Mouse (Mus musculus) kidney, postnatal 25 days (tissue): Measurements from ENCODE around the gene Rexo5.

Experiments used
- DNase-seq, 2 experiments: peaks; one replicate each; pipeline ENCODE4 v3.0.0; 2021; ENCODE audit warnings: mixed read lengths in 2 of 2

Rexo5 gene

GRCm38 (mm10) chr7:119847396-119847795 is 53.6 kb downstream of the Rexo5 start:
- peak; percentile 20 to 49 for DNase-seq

GRCm38 (mm10) chr7:119849096-119849495 is 55.3 kb downstream of the Rexo5 start:
- peak; percentile 78 to 89 for DNase-seq

GRCm38 (mm10) chr7:119850737-119851136 is 56.9 kb downstream of the Rexo5 start:
- DNase-seq = peak; percentile 54 to 84

- DNase-seq = no peak
These were observed 58.7 kb downstream of the Rexo5 start for GRCm38 (mm10) chr7:119852494-119852893.

- peak in 1 of 2 experiments; percentile 26 for DNase-seq
These were observed 59.4 kb downstream of the Rexo5 start for GRCm38 (mm10) chr7:119853186-119853585.

DNA sequence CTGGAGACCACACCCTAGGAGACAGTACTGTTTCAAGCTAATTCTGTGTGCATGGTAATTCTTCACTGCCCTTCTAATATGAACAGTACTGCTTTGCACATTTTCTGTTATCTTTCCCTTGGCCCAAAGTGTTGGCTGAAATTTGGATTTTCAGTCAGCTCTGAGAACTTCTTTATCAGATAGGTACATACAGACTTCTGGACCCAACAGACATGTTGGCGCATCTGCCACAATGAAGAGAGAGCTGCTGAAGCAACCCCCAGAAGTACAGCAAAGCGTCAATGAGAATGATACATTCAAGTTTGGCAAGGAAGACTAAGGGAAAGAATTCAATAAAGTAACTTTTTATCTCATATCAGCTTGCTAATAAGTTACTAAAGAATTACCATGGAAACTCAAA is 60.6 kb downstream of the Rexo5 start:
- DNase-seq = no peak

DNA sequence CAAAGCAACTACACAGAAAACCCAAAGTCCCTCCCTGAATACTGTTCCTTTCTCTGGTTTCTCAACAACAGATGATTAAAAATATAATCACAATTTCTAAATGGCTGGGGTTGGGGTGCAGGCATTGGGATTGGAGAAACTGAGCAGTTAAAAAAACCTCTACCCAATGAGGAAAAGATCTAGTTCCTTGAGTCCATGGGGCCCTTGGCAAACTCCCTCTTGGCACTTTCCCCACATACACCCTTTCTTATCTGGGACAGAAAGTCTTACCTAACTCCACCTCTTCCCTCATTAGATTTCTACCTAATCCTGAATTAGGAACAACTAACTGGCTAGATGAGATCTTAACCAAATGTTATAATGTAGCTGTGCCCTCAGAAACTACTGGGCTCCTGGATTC is 61.2 kb downstream of the Rexo5 start:
- DNase-seq = no peak

GRCm38 (mm10) chr7:119859476-119859875 is 65.7 kb downstream of the Rexo5 start:
- DNase-seq = peak; percentile 31 to 66

- DNase-seq = no peak
These were observed 66.3 kb downstream of the Rexo5 start for GRCm38 (mm10) chr7:119860116-119860515.

DNA sequence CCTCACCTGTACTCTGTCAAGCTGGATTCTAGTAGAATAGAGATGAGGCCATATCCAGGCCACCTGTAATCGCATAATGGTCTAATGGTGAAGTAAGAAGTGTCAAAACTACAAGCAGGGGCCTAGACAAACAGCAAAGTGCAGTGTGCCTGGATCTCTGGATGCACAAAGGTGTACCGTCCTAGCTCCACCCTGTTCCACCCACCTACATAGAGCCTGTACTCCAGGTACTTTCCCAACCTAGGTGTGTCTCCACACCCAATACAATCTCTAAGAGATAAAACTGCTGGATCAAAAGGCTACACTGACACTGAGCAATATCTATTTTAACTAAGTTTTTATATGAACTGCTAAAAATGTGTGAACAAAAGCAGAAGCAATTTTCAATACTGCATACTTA is 66.7 kb downstream of the Rexo5 start:
- DNase-seq = no peak

DNA sequence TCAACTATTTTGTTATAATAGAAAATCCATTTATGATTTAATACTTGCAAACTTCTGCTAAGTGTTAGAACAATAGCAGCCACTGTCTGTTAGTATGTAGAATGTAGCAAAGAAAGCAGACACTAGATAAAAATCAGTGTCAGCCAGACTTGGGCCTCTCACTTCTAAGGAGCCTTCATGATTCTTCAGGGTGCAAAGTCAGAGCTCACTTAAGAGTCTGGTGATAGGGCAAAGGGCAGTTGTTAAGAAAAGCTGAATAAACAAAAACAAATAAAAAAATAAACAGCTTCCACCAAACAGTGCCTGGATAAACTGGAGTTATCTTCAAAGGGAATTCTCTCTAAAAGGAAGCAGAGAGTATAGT is 67.1 kb downstream of the Rexo5 start:
- no peak for DNase-seq

- DNase-seq = peak; percentile 72 to 87
These were observed 67.7 kb downstream of the Rexo5 start for GRCm38 (mm10) chr7:119861335-119862091.

DNA sequence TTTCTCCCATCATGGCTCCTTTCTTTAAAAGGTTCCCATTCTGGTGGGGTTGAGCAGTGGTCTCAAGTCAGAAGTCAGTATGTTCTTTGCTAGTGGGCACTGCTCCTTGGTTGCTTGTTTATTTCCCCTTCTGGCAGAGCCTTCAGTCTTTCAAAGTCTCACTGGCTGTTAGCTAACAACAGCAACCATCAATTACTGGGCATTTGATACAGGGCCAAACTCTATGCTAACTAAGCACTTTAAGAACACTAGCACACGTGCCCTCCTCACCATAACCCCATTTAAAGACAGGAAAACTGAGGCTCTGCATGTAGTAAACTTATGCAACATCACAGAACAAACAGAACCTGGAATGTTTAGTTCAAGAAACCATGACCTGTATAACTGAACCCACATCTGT is 68.4 kb downstream of the Rexo5 start:
- no peak for DNase-seq

DNA sequence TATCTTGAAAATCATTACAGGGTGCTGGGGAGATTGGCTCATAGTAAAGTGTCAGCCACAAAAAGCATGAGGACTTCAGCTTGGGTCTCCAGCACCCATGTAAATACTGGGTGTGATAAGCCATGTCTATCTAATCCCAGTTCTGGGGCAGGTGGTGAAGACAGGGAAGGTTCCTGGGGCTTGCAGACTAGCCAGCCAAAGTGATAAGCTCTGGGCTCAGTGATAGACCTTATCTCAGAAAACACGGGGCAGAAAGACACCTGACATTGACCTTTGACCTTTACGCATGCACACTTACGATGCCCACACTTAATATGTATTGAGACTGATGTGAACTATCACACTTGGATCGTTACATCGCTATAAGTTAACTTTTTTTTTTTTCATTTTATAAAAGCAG is 70.7 kb downstream of the Rexo5 start:
- no peak for DNase-seq

- DNase-seq = no peak
These were observed 72.3 kb downstream of the Rexo5 start for GRCm38 (mm10) chr7:119866136-119866535.

DNA sequence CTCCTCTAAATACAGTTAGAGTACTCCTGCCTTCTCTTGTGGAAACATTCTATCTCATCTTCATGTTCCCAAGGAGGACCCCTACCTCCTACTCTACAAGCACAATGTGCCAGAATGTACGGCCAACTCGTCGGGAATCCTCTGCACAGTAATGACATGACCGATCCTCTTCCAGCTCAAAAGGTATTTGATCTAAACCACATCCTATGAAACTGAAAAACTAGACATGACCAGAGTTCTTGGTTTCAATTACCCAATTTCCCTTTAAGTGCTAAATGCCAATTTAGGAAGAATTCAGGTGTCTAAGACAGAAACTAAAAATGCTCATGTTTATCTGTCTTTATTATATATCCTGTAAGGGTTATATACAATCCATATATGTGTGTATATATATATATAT is 78.4 kb downstream of the Rexo5 start:
- no peak for DNase-seq

DNA sequence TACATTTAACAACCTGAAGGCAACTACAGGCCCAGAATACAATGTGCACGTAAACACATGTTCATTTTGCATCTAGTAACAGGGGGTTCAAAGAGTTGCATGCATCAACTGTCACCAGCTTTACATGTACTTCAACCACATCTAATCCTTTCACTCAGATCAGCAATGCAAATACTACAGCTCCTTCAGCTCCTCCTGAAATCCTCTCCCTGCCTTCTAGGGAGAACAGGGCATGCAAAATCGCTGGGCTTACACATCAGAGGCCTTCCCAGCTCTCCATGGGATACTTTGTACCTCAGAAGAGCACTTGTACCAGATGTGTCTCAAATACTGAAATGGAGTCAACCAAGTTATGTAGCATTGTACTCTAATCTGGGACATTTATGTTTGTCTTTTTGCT is 79.2 kb downstream of the Rexo5 start:
- no peak for DNase-seq

- DNase-seq = peak; percentile 72 to 89
These were observed 82.1 kb downstream of the Rexo5 start for GRCm38 (mm10) chr7:119875776-119876440.

GRCm38 (mm10) chr7:119879171-119879570 is 85.4 kb downstream of the Rexo5 start:
- no peak for DNase-seq

DNA sequence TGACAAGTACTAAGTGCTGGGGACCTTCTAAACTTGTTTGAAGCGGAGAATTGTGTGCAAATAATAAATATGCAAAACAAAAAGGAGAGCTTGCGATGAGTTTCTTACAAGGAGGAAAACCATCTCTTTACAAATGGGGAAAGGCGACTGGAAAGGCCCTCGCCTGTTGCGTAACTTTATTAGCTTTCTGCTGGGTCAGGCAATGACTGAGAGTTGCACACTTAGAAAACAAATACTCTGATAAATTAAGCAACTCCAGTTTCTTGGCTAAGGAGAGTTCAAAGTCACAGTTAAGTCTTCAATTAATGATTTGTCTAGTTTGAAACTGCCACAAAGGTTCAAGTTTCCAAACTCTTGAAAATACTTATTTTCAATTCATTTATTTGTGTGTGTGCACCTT is 86.5 kb downstream of the Rexo5 start:
- DNase-seq = peak; percentile 47 to 76

GRCm38 (mm10) chr7:119881229-119881628 is 87.4 kb downstream of the Rexo5 start:
- DNase-seq = no peak

DNA sequence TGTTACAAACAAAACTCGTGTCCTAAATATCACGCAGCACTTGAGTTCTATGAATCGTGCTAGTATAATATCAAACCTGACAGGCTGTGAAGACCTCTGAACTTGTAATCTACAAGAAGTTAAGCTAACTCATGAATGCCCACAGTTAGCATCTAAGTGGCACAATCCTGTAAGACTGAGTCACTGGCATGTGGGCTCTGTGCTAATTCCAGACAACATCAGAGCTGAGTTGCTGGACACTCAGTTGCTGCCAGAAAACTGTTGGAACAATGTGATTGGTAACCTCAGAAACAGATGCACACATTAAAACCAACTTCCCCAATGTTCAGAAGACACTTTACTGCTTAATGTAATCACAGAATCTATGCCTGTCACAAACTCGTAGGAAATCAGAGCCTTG is 94.1 kb downstream of the Rexo5 start:
- DNase-seq = no peak

DNA sequence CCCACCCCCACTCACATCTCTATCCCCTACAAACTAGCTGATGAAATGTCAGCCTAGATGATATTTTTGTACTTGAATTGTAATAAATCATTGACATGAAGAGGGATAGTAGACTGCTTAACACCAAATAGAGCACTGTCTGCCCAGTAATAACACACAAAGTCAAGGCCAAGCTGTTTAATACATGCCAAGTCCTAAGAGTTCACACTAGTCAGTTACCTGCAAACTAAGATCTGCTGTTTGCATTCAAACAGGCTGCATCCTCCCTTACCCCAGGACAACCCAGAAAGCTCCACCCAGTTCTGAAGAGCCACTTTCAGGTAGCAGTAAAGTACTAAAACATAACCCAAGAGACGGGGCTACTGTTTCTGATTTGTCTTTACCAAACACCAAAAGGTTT is 98.4 kb downstream of the Rexo5 start:
- DNase-seq = no peak

DNA sequence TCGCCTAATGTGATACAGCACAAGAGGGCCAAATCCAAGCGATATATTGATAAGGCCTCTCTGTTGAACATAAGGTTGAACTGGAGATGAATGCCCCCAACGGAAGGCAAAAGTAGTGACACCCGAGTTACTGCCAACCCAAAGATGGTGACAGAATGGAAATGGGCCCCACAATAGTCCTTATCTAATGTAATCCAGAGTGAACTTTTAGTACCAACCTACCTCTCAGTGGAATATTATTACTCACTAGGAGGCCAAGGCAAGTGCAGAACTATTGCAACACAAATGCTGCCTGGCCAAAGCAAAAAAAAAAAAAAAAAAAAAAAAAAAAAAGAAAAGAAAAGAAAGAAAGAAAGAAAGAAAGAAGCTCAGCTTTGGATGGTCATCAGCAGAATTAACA is 98.9 kb downstream of the Rexo5 start:
- DNase-seq = no peak
